Mouse (Mus musculus) Muller cell, postnatal 12 days (primary cell): ENCODE data around the gene Csf2rb.
"Not testable (repeated sequence)": the region's sequence is repeated elsewhere in the genome, so short reads cannot be mapped to it uniquely, and the experiment has no call there.

Experiments used
- DNase-seq: peaks from one replicate; pipeline ENCODE4 v3.0.0-alpha.2; 2015; ENCODE audit errors: inconsistent ontology term

The Csf2rb gene

GRCm38 (mm10) chr15:78325671-78326339, at the start of gene Csf2rb:
Gene Csf2rb, plus strand, starts transcription at chr15:78325752.
- no peak for DNase-seq

DNA sequence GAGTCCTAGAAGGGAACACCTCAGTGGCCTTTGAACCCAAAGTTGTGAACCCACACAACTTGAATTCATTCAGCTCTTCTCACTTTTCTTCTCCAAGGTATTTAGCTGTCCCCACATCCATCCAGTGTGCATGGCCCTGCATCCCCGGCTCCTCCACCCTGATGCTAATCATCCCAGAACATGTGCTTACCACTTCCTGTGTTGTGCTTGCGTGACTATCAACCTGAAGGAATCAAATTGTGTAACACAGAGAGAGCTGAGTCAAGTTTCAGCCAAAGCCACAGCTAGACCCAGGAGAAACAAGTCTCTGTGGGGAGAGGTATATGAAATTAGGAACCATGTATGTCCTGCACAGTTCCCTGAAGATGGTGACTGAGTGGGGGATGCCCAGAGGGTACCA, 47.2 kb upstream of the Csf2rb start:
- no peak for DNase-seq

DNA sequence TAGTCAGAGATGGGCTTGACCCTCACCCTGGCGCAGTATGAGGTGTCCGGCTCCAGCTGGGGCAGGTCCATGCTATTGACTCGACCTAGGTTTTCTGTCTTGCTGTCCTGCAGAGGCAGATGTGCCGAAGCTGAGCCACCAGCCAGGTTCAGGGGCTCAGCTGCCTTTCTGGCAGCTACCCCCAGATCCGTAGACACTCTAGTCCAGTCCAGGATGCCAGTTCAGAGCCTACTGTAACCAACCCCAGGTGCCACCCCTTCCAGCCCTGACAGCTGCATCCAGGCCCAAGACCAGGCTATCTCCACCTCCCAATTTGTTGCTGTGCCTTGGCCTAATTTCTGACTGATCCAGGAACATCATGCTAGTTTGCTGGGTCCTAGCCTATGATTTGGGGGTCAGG, 37.6 kb upstream of the Csf2rb start:
- DNase-seq, result no peak

GRCm38 (mm10) chr15:78289775-78290174, 35.8 kb upstream of the Csf2rb start:
- not testable (repeated sequence) for DNase-seq

GRCm38 (mm10) chr15:78293228-78293627, 32.3 kb upstream of the Csf2rb start:
- DNase-seq, result not testable (repeated sequence)

DNA sequence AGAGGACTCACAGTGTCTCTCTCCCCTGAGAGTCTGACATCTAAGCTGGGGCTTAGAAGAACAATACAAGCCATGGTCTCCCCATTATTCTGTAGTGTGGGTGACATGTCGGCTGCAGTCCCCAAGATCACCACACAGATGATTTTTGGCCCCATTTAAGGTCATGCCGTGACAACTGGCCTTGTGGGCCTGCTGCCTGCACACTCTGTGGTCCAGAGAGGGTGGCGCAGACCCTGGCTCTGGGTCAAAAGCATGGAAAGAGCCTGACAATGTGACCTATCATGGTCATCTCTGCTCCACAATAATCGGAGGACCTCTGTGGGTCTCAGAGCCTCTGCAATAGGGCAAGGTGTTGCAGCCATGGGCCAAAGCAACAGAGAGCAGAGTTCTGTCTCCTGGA, 31.8 kb upstream of the Csf2rb start:
- no peak for DNase-seq

- DNase-seq, result no peak
Observed at GRCm38 (mm10) chr15:78298558-78298957, 27.0 kb upstream of the Csf2rb start.

GRCm38 (mm10) chr15:78299641-78300040, 25.9 kb upstream of the Csf2rb start:
- DNase-seq, result no peak

DNA sequence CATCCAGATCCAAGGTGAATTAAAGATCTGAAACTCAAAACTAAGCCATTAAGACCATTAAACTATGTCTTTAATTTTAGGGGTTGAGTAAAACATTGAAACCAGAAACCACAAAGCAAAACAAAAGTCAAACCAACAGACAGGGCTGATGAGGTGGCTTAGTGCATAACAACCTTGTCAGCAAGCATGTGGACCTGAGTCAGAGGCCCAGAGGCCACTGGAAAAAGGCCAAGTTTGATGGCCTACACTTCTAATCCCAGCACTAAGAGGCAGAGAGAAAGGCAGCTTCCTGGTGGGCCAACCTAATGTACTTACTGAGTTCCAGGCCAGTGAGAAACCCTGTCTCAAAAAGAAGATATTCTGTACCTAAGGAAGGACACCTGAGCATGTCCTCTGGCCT, 24.8 kb upstream of the Csf2rb start:
- DNase-seq, result peak; percentile 46

DNA sequence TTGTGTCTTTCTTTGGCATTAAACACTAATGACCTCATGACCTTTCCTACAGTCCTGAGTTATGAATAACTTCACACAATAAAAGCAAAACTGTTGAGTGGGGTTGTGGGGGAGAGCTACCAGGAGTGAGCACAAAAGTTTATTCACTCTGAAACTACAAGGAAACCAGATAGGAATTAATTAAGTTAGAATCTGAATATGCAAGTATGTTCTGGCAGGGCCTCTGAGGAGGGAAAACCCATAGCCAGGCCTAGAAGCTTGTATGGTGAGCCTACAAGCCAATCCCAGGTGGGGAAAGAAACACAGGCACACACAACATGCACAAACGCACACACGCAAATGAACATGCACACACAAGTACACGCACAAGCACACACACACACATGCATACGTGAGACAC, 22.8 kb upstream of the Csf2rb start:
- DNase-seq, result no peak

- no peak for DNase-seq
Observed at GRCm38 (mm10) chr15:78303665-78304233, 21.8 kb upstream of the Csf2rb start.

GRCm38 (mm10) chr15:78305341-78305933, 20.1 kb upstream of the Csf2rb start, which contains the start of gene Csf2rb2:
Gene Csf2rb2, minus strand, starts transcription at chr15:78305721.
- no peak for DNase-seq

DNA sequence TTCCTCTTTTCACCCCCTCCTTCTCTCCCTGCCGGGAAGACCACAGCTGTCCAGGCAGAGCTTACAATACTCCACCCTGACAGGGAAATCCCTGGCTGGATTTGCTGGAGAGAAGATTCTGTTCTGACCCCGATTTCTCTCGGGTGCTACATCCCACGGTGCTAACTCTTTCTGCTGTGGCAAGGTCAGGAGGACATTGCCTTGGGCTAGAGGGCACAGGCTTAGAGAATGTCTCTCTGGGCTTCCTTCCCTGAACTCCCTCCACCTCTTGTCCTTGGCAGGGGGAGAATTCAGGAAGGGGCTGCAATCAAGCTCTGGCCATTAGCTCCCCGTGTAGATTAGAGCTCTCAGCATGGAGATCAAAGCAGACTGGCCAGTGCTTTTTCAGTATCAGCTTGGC, 15.7 kb upstream of the Csf2rb start:
- no peak for DNase-seq

DNA sequence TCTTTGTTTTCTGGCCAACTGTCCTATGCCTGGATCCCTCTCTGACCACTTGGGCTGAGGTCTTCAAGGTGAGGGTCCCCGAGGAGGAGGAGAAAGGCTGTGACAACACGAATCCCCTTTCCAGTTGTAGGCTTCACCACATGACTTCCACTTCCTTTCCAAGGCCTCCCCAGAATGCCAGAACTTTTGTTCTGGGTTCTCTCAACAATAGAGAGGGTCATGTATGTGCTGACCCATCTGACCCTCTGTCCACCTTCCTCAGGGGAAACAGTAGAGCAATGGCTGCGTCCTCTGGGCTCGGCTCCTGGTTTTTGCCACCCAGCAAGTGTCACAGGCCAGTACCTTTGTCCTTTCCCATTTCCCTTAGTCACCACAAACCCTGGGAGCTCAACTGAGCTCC, 14.6 kb upstream of the Csf2rb start:
- DNase-seq, result no peak

DNA sequence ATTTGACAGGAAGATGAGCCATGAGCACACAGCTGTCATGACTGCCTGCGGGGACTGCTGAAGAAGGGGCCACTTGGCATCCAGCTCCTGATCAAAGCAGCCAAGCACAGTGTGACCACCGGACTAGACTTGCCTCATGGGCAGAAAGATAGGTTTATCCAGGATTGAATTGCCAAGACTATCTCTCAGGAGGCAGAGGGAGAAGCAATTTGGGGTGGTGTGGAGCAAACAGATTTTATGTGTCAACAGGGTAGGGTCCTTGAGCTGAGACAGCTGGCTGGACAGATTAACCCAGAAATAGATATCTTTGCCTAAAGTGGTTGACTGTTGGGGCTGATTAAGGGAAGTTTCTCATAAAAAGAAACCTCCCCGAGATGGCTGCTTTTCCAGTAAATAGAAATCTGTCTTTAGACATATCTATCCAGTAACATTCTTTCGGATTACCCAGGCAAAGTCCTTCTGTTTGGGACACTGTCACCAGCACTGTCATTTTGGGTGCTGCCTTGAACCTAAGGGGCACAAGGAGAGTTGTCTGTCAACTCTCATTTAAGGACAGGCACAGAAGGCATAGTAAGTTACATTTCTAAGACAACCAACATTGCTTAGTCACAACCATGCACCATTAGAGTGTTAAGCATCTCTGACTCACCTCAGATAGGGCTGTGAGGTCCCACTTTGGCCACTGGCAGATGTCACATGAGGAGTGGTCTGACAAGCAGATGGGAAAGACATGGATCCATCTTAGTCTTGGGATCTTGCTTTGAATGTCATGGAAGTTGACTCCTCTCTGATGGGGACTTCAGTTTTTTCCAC, 12.9 kb upstream of the Csf2rb start:
- not testable (repeated sequence) for DNase-seq

DNA sequence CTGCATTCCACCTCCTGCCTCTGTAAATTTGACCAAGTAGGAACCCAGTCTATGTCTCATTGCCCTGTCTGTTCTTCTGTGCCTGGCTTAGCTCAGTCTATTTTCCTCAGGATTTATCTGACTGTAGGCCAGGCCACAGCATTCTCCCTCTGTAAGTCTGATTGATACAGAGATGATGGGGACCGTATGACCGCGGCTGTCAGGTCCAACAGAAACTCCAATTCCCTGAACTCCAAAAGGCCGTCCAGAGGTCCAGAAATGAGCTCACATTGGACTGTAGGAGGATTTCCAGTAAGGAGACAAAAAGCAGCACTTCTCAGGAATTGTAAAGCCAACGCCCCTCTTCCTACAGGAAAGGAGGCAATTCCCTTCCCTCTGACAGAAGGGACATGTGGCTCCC, 11.9 kb upstream of the Csf2rb start:
- DNase-seq, result not testable (repeated sequence)

DNA sequence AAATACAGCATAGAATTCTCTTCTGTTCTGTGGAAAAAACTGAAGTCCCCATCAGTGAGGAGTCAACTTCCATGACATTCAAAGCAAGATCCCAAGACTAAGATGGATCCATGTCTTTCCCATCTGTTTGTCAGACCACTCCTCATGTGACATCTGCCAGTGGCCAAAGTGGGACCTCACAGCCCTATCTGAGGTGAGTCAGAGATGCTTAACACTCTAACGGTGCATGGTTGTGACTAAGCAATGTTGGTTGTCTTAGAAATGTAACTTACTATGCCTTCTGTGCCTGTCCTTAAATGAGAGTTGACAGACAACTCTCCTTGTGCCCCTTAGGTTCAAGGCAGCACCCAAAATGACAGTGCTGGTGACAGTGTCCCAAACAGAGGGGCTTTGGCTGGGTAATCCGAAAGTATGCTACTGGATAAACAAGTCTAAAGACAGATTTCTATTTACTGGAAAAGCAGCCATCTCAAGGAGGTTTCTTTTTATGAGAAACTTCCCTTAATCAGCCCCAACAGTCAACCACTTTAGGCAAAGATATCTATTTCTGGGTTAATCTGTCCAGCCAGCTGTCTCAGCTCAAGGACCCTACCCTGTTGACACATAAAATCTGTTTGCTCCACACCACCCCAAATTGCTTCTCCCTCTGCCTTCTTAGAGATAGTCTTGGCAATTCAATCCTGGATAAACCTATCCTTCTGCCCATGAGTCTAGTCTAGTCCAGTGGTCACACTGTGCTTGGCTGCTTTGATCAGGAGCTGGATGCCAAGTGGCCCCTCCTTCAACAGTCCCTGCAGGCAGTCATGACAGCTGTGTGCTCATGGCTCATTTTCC, 7.0 kb upstream of the Csf2rb start:
- DNase-seq, result not testable (repeated sequence)

- DNase-seq, result peak; percentile 62
Observed at GRCm38 (mm10) chr15:78320825-78321496, 4.6 kb upstream of the Csf2rb start.

GRCm38 (mm10) chr15:78323366-78323765, 2.2 kb upstream of the Csf2rb start:
- no peak for DNase-seq

- no peak for DNase-seq
Observed at GRCm38 (mm10) chr15:78324294-78324693, 1.3 kb upstream of the Csf2rb start.

- DNase-seq, result no peak
Observed at GRCm38 (mm10) chr15:78326747-78327146, 1.2 kb downstream of the Csf2rb start.
